Mouse (Mus musculus) c-Kit-positive CD71-positive TER-119-positive erythroid progenitor cells, embryonic 14.5 days (primary cell): ENCODE measurements at regions not wholly inside any gene's neighbourhood (a gene's known extent, or its start where the extent isn't known, plus 50 kb on each side); places are given as distances from the start of the nearest gene placed in this dataset.

Source experiments
- DNase-seq: peaks from one replicate; pipeline ENCODE4 v3.0.0-alpha.2; 2013; ENCODE audit warnings: low spot score

- no peak for DNase-seq
Observed at GRCm38 (mm10) chr4:62755237-62755900, 195.7 kb downstream of the Rgs3 start.

- DNase-seq, result no peak
Observed at GRCm38 (mm10) chr4:62756721-62757206, 197.1 kb downstream of the Rgs3 start.

- DNase-seq, result no peak
Observed at GRCm38 (mm10) chr4:62760748-62761604, 201.3 kb downstream of the Rgs3 start.

- DNase-seq, result peak; percentile 42
Observed at GRCm38 (mm10) chr4:62761672-62762071, 202.0 kb downstream of the Rgs3 start.

GRCm38 (mm10) chr4:62763990-62764389 lies 201.4 kb upstream of the Zfp618 start:
- peak; percentile 14 for DNase-seq

GRCm38 (mm10) chr4:62769469-62770234 lies 195.7 kb upstream of the Zfp618 start:
- no peak for DNase-seq

GRCm38 (mm10) chr4:62775005-62775609 lies 190.3 kb upstream of the Zfp618 start:
- no peak for DNase-seq

GRCm38 (mm10) chr4:62776881-62777280 lies 188.5 kb upstream of the Zfp618 start:
- DNase-seq, result no peak

GRCm38 (mm10) chr4:62777436-62777835 lies 187.9 kb upstream of the Zfp618 start:
- DNase-seq, result no peak

- DNase-seq, result no peak
Observed at GRCm38 (mm10) chr4:62778621-62779020, 186.8 kb upstream of the Zfp618 start.

- peak; percentile 53 for DNase-seq
Observed at GRCm38 (mm10) chr4:62780409-62780808, 185.0 kb upstream of the Zfp618 start.

GRCm38 (mm10) chr4:62780837-62781236 lies 184.5 kb upstream of the Zfp618 start:
- DNase-seq, result no peak

GRCm38 (mm10) chr4:62781309-62781800 lies 184.0 kb upstream of the Zfp618 start:
- DNase-seq, result no peak

- DNase-seq, result no peak
Observed at GRCm38 (mm10) chr4:62785711-62786110, 179.7 kb upstream of the Zfp618 start.

GRCm38 (mm10) chr4:62789696-62790095 lies 175.7 kb upstream of the Zfp618 start:
- DNase-seq, result no peak

GRCm38 (mm10) chr4:62793582-62793981 lies 171.8 kb upstream of the Zfp618 start:
- no peak for DNase-seq

- no peak for DNase-seq
Observed at GRCm38 (mm10) chr4:62795538-62795937, 169.8 kb upstream of the Zfp618 start.

GRCm38 (mm10) chr4:62799923-62800322 lies 165.4 kb upstream of the Zfp618 start:
- DNase-seq, result no peak

GRCm38 (mm10) chr4:62805841-62806240 lies 159.5 kb upstream of the Zfp618 start:
- DNase-seq, result no peak

GRCm38 (mm10) chr4:62806786-62807185 lies 158.6 kb upstream of the Zfp618 start:
- no peak for DNase-seq

- no peak for DNase-seq
Observed at GRCm38 (mm10) chr4:62807926-62808552, 157.3 kb upstream of the Zfp618 start.
